Mouse (Mus musculus) thymus, postnatal 14 days (tissue): ENCODE measurements around the gene Dgke.
"Not testable (repeated sequence)": the region's sequence is repeated elsewhere in the genome, so short reads cannot be mapped to it uniquely, and the experiment has no call there.

Experiments
- DNase-seq: peaks from one replicate; pipeline ENCODE4 v3.0.0; 2021

Dgke gene

GRCm38 (mm10) chr11:89073541-89073940 is 6.9 kb upstream of the Dgke start, which contains the start of gene Gm525:
Gm525 (plus strand) TSS chr11:89073841.
- DNase-seq = no peak

GRCm38 (mm10) chr11:89071522-89071921 is 4.9 kb upstream of the Dgke start:
- DNase-seq = no peak

- peak; percentile 90 for DNase-seq
These were observed 2.7 kb upstream of the Dgke start for GRCm38 (mm10) chr11:89069303-89069702.

GRCm38 (mm10) chr11:89068649-89069048 is 2.0 kb upstream of the Dgke start:
- peak; percentile 42 for DNase-seq

- no peak for DNase-seq
These were observed 1.3 kb upstream of the Dgke start for GRCm38 (mm10) chr11:89067871-89068490.

GRCm38 (mm10) chr11:89067301-89067822 is 712 bp upstream of the Dgke start:
- DNase-seq = peak; percentile 64

GRCm38 (mm10) chr11:89066126-89066525 is 524 bp downstream of the Dgke start:
- DNase-seq = peak; percentile 78

- DNase-seq = peak; percentile 79
These were observed 1.4 kb downstream of the Dgke start for GRCm38 (mm10) chr11:89065297-89065696.

- DNase-seq = no peak
These were observed 2.3 kb downstream of the Dgke start for GRCm38 (mm10) chr11:89064312-89064711.

GRCm38 (mm10) chr11:89061362-89061761 is 5.3 kb downstream of the Dgke start:
- DNase-seq = no peak

GRCm38 (mm10) chr11:89060423-89061089 is 6.1 kb downstream of the Dgke start:
- DNase-seq = peak; percentile 97

- peak; percentile 84 for DNase-seq
These were observed 6.7 kb downstream of the Dgke start for GRCm38 (mm10) chr11:89059919-89060422.

- peak; percentile 78 for DNase-seq
These were observed 8.0 kb downstream of the Dgke start for GRCm38 (mm10) chr11:89058515-89059270.

- no peak for DNase-seq
These were observed 10.5 kb downstream of the Dgke start for GRCm38 (mm10) chr11:89055931-89056690.

- no peak for DNase-seq
These were observed 14.9 kb downstream of the Dgke start for GRCm38 (mm10) chr11:89051767-89052166.

- no peak for DNase-seq
These were observed 20.6 kb downstream of the Dgke start for GRCm38 (mm10) chr11:89046021-89046420.

- not testable (repeated sequence) for DNase-seq
These were observed 21.1 kb downstream of the Dgke start for GRCm38 (mm10) chr11:89045501-89045900.

GRCm38 (mm10) chr11:89043046-89043445 is 23.6 kb downstream of the Dgke start:
- no peak for DNase-seq

- not testable (repeated sequence) for DNase-seq
These were observed 25.6 kb downstream of the Dgke start for GRCm38 (mm10) chr11:89041073-89041472.

- peak; percentile 65 for DNase-seq
These were observed 27.3 kb downstream of the Dgke start for GRCm38 (mm10) chr11:89039325-89039724.

- no peak for DNase-seq
These were observed 28.2 kb downstream of the Dgke start for GRCm38 (mm10) chr11:89038496-89038895.

GRCm38 (mm10) chr11:89035552-89035951 is 31.1 kb downstream of the Dgke start:
- DNase-seq = no peak

GRCm38 (mm10) chr11:89034592-89034991 is 32.1 kb downstream of the Dgke start:
- no peak for DNase-seq
